Mouse (Mus musculus): ENCODE results near the gene Igfbpl1. TPM values are rescaled to one million over a fixed set of nuclear protein-coding genes. Genes with fewer than 3 reads are reported as not detected.

Gene Igfbpl1
- polyA plus RNA-seq, 1 experiment from 2014 or later: not detected

GRCm38 (mm10) chr4:45783671-45784070 is 43.1 kb downstream of the Igfbpl1 start:
- Histone ChIP-seq H3K4me3 (ENCODE audit: low read length) (no peak overlapping the region), H3K36me3 (ENCODE audit: insufficient read depth, low read length) (no peaks in the 10 kb centered on the region), H3K27ac (ENCODE audit: low read length) (no peak overlapping the region), H3K9me3 (ENCODE audit: low read length) (no peaks in the 10 kb centered on the region), H3K9ac (replicated peaks; ENCODE audit: low read length) (no peak overlapping the region), H3K27me3 (ENCODE audit: insufficient read depth, low read length) (no peaks in the 10 kb centered on the region), H3K4me2 (replicated peaks; ENCODE audit: low read depth, low read length) (no peak overlapping the region), H3K4me1 (ENCODE audit: insufficient read depth, low read length) (peaks cover 5% of the 10 kb centered on the region; the same call in 1 of the 2 replicates)
- WGBS: 54% methylated on average over 1 of the region's 1 CpGs
- no peak for ATAC-seq (ENCODE audit: low FRiP score, low TSS enrichment)

- 4% methylated on average over 5 of the region's 5 CpGs for WGBS
- Histone ChIP-seq H3K4me1 (ENCODE audit: insufficient read depth, low read length) (peaks cover 9% of the 10 kb centered on the region), H3K9ac (replicated peaks; ENCODE audit: low read length) (no peak overlapping the region), H3K9me3 (ENCODE audit: low read length) (no peaks in the 10 kb centered on the region), H3K4me3 (ENCODE audit: low read length) (no peak overlapping the region), H3K36me3 (ENCODE audit: insufficient read depth, low read length) (no peaks in the 10 kb centered on the region), H3K27ac (ENCODE audit: low read length) (no peak overlapping the region), H3K4me2 (replicated peaks; ENCODE audit: low read depth, low read length) (no peak overlapping the region), H3K27me3 (ENCODE audit: insufficient read depth, low read length) (peaks cover 2% of the 10 kb centered on the region; the same call in 1 of the 2 replicates)
- ATAC-seq (ENCODE audit: low FRiP score, low TSS enrichment): peak; percentile 65; the same call in 1 of the 2 replicates
Measured at GRCm38 (mm10) chr4:45771619-45772018, 55.1 kb downstream of the Igfbpl1 start.

GRCm38 (mm10) chr4:45771173-45771572 is 55.5 kb downstream of the Igfbpl1 start:
- Histone ChIP-seq H3K4me3 (ENCODE audit: low read length) (no peak overlapping the region), H3K27ac (ENCODE audit: low read length) (no peak overlapping the region), H3K9ac (replicated peaks; ENCODE audit: low read length) (no peak overlapping the region), H3K36me3 (ENCODE audit: insufficient read depth, low read length) (no peaks in the 10 kb centered on the region), H3K9me3 (ENCODE audit: low read length) (no peaks in the 10 kb centered on the region), H3K27me3 (ENCODE audit: insufficient read depth, low read length) (peaks cover 2% of the 10 kb centered on the region; the same call in 1 of the 2 replicates), H3K4me2 (replicated peaks; ENCODE audit: low read depth, low read length) (no peak overlapping the region), H3K4me1 (ENCODE audit: insufficient read depth, low read length) (peaks cover 13% of the 10 kb centered on the region)
- no peak for ATAC-seq (ENCODE audit: low FRiP score, low TSS enrichment)
- 42% methylated on average over 8 of the region's 8 CpGs for WGBS

GRCm38 (mm10) chr4:45770638-45771033 is 56.1 kb downstream of the Igfbpl1 start:
- H3K4me2 ChIP-seq (replicated peaks; ENCODE audit: low read depth, low read length): no peak overlapping the region
- H3K4me3 ChIP-seq (ENCODE audit: low read length): no peak overlapping the region
- H3K36me3 ChIP-seq (ENCODE audit: insufficient read depth, low read length): no peaks in the 10 kb centered on the region
- H3K4me1 ChIP-seq (ENCODE audit: insufficient read depth, low read length): peaks cover 18% of the 10 kb centered on the region
- H3K27me3 ChIP-seq (ENCODE audit: insufficient read depth, low read length): peaks cover 3% of the 10 kb centered on the region
- WGBS: 50% methylated on average over 4 of the region's 4 CpGs
- ATAC-seq (ENCODE audit: low FRiP score, low TSS enrichment): no peak
- no peaks in the 10 kb centered on the region for H3K9me3 ChIP-seq (ENCODE audit: low read length)
- H3K27ac ChIP-seq (ENCODE audit: low read length): no peak overlapping the region
- H3K9ac ChIP-seq (replicated peaks; ENCODE audit: low read length): no peak overlapping the region

GRCm38 (mm10) chr4:45769791-45770637 is 56.7 kb downstream of the Igfbpl1 start:
- H3K36me3 ChIP-seq (ENCODE audit: insufficient read depth, low read length): no peaks in the 10 kb centered on the region
- peaks cover 9% of the 10 kb centered on the region for H3K27me3 ChIP-seq (ENCODE audit: insufficient read depth, low read length)
- no peak overlapping the region for H3K27ac ChIP-seq (ENCODE audit: low read length)
- H3K9ac ChIP-seq (replicated peaks; ENCODE audit: low read length): no peak overlapping the region
- no peaks in the 10 kb centered on the region for H3K9me3 ChIP-seq (ENCODE audit: low read length)
- ATAC-seq (ENCODE audit: low FRiP score, low TSS enrichment): no peak
- no peak overlapping the region for H3K4me3 ChIP-seq (ENCODE audit: low read length)
- H3K4me2 ChIP-seq (replicated peaks; ENCODE audit: low read depth, low read length): no peak overlapping the region
- H3K4me1 ChIP-seq (ENCODE audit: insufficient read depth, low read length): peaks cover 24% of the 10 kb centered on the region
- WGBS: 34% methylated on average over 10 of the region's 10 CpGs

GRCm38 (mm10) chr4:45769141-45769540 is 57.6 kb downstream of the Igfbpl1 start:
- Histone ChIP-seq H3K27me3 (ENCODE audit: insufficient read depth, low read length) (peaks cover 18% of the 10 kb centered on the region), H3K4me1 (ENCODE audit: insufficient read depth, low read length) (peaks cover 31% of the 10 kb centered on the region), H3K4me2 (replicated peaks; ENCODE audit: low read depth, low read length) (no peak overlapping the region), H3K36me3 (ENCODE audit: insufficient read depth, low read length) (no peaks in the 10 kb centered on the region), H3K9ac (replicated peaks; ENCODE audit: low read length) (no peak overlapping the region), H3K27ac (ENCODE audit: low read length) (no peak overlapping the region), H3K9me3 (ENCODE audit: low read length) (no peaks in the 10 kb centered on the region), H3K4me3 (ENCODE audit: low read length) (no peak overlapping the region)
- WGBS: 48% methylated on average over 10 of the region's 10 CpGs
- ATAC-seq (ENCODE audit: low FRiP score, low TSS enrichment): no peak

- peaks cover 41% of the 10 kb centered on the region for H3K4me1 ChIP-seq (ENCODE audit: insufficient read depth, low read length)
- ATAC-seq (ENCODE audit: low FRiP score, low TSS enrichment): 0 out of 2 replicates have a peak, but pooled peaks have one; percentile 17
- no peak overlapping the region for H3K27ac ChIP-seq (ENCODE audit: low read length)
- no peak overlapping the region for H3K9ac ChIP-seq (replicated peaks; ENCODE audit: low read length)
- 42% methylated on average over 11 of the region's 11 CpGs for WGBS
- peaks cover 18% of the 10 kb centered on the region for H3K27me3 ChIP-seq (ENCODE audit: insufficient read depth, low read length)
- H3K36me3 ChIP-seq (ENCODE audit: insufficient read depth, low read length): no peaks in the 10 kb centered on the region
- H3K4me3 ChIP-seq (ENCODE audit: low read length): no peak overlapping the region
- no peak overlapping the region for H3K4me2 ChIP-seq (replicated peaks; ENCODE audit: low read depth, low read length)
- H3K9me3 ChIP-seq (ENCODE audit: low read length): no peaks in the 10 kb centered on the region
Measured at GRCm38 (mm10) chr4:45767891-45768558, 58.7 kb downstream of the Igfbpl1 start.

GRCm38 (mm10) chr4:45766774-45767173 is 59.9 kb downstream of the Igfbpl1 start:
- no peak overlapping the region for H3K4me2 ChIP-seq (replicated peaks; ENCODE audit: low read depth, low read length)
- no peak overlapping the region for H3K9ac ChIP-seq (replicated peaks; ENCODE audit: low read length)
- H3K4me1 ChIP-seq (ENCODE audit: insufficient read depth, low read length): peaks cover 41% of the 10 kb centered on the region
- no peak overlapping the region for H3K4me3 ChIP-seq (ENCODE audit: low read length)
- no peak for ATAC-seq (ENCODE audit: low FRiP score, low TSS enrichment)
- peaks cover 18% of the 10 kb centered on the region for H3K27me3 ChIP-seq (ENCODE audit: insufficient read depth, low read length)
- no peak overlapping the region for H3K27ac ChIP-seq (ENCODE audit: low read length)
- 87% methylated on average over 7 of the region's 7 CpGs for WGBS
- no peaks in the 10 kb centered on the region for H3K36me3 ChIP-seq (ENCODE audit: insufficient read depth, low read length)
- H3K9me3 ChIP-seq (ENCODE audit: low read length): no peaks in the 10 kb centered on the region

GRCm38 (mm10) chr4:45765565-45766201 is 61.0 kb downstream of the Igfbpl1 start:
- no peaks in the 10 kb centered on the region for H3K36me3 ChIP-seq (ENCODE audit: insufficient read depth, low read length)
- WGBS: 3% methylated on average over 12 of the region's 18 CpGs
- peaks cover 37% of the 10 kb centered on the region for H3K4me1 ChIP-seq (ENCODE audit: insufficient read depth, low read length)
- H3K27ac ChIP-seq (ENCODE audit: low read length): no peak overlapping the region
- H3K27me3 ChIP-seq (ENCODE audit: insufficient read depth, low read length): peaks cover 18% of the 10 kb centered on the region
- H3K4me2 ChIP-seq (replicated peaks; ENCODE audit: low read depth, low read length): peak overlapping the region; percentile 44
- H3K9me3 ChIP-seq (ENCODE audit: low read length): no peaks in the 10 kb centered on the region
- H3K9ac ChIP-seq (replicated peaks; ENCODE audit: low read length): peak overlapping the region; percentile 13
- H3K4me3 ChIP-seq (ENCODE audit: low read length): peak overlapping the region; percentile 15
- ATAC-seq (ENCODE audit: low FRiP score, low TSS enrichment): peak; percentile 43; the same call in 1 of the 2 replicates

All from kidney, embryonic 16.5 days (tissue).